Mouse (Mus musculus) embryonic facial prominence, embryonic 10.5 days (tissue): Measurements from ENCODE around the gene Dhx37. TPM values are rescaled to one million over a fixed set of nuclear protein-coding genes. Genes with fewer than 3 reads are reported as not detected.
A peak's percentile ranks its signal among the peaks of the same experiment; 100 is the strongest.
"Not testable (repeated sequence)": the region's sequence is repeated elsewhere in the genome, so short reads cannot be mapped to it uniquely, and the experiment has no call there.

Experiments used
- DNase-seq: peaks from one replicate; pipeline ENCODE4 v3.0.0-alpha.2; 2017; ENCODE audit warnings: low spot score
- H3K27ac ChIP-seq: fragments of 300-500 bp; sonication (generic); replicated peaks from 2 replicates; pipeline ENCODE4 v1.5.1; 2016; ENCODE audit warnings: mild to moderate bottlenecking
- H3K27me3 ChIP-seq: fragments of 300-500 bp; sonication (generic); replicated peaks from 2 replicates; pipeline ENCODE4 v1.6.1; 2016; ENCODE audit warnings: low read depth, mild to moderate bottlenecking; ENCODE audit not compliant: poor library complexity, severe bottlenecking
- H3K36me3 ChIP-seq: fragments of 300-500 bp; sonication (generic); replicated peaks from 2 replicates; pipeline ENCODE4 v1.6.1; 2016; ENCODE audit warnings: mild to moderate bottlenecking, moderate library complexity
- H3K4me1 ChIP-seq: fragments of 300-500 bp; sonication (generic); 2 replicates; pipeline ENCODE4 v1.6.1; 2016
- H3K4me3 ChIP-seq: fragments of 300-500 bp; sonication (generic); 2 replicates; pipeline ENCODE4 v1.5.1; 2016; ENCODE audit warnings: mild to moderate bottlenecking, moderate library complexity
- H3K9me3 ChIP-seq: fragments of 300-500 bp; sonication (generic); 2 replicates; pipeline ENCODE4 v1.6.1; 2016; ENCODE audit warnings: mild to moderate bottlenecking
- WGBS: fragments of 180-500 bp; shearing (Covaris S2); methylation state at CpG from one replicate; pipeline ENCODE4 v1.1.7; 2016; 5-methylcytosine and 5-hydroxymethylcytosine counted together
- polyA plus RNA-seq: library from polyadenylated mRNA; unstranded; fragments of >200 nt; fragmentation: Nextera tagmentation; extraction: Ambion mirVana; gene quantifications from 2 replicates; pipeline ENCODE4 v1.2.1, GENCODE M21; 2016

Dhx37 gene
- polyA plus RNA-seq, 1 experiment from 2014 or later: 24.1 TPM

DNA sequence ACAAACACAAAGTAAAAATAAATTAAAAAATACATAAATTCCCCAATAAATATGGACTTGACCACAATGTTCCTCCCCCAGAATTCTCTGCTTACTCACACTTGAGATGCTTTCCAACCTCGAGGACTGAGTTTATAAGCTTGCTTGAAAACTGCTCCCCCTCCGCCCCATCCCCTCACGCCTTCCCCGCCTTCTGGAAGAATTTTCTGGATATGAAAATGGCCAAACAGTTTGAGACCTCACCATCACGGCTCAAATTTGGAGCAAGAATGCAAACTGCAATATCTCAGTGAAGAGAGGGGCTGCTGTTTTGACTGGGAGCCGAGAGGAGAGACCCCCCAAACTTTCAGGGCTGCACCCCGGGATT lies 29.4 kb downstream of the Dhx37 start:
- H3K4me3 ChIP-seq: peak overlapping the region; percentile 76
- DNase-seq: no peak
- peaks cover 33% of the 10 kb centered on the region for H3K4me1 ChIP-seq
- H3K27me3 ChIP-seq: peaks cover 13% of the 10 kb centered on the region; the same call in 1 of the 2 replicates
- WGBS: 3% methylated on average over 7 of the region's 7 CpGs
- H3K9me3 ChIP-seq: no peaks in the 10 kb centered on the region
- no peaks in the 10 kb centered on the region for H3K36me3 ChIP-seq
- H3K27ac ChIP-seq: peak overlapping the region; percentile 79

DNA sequence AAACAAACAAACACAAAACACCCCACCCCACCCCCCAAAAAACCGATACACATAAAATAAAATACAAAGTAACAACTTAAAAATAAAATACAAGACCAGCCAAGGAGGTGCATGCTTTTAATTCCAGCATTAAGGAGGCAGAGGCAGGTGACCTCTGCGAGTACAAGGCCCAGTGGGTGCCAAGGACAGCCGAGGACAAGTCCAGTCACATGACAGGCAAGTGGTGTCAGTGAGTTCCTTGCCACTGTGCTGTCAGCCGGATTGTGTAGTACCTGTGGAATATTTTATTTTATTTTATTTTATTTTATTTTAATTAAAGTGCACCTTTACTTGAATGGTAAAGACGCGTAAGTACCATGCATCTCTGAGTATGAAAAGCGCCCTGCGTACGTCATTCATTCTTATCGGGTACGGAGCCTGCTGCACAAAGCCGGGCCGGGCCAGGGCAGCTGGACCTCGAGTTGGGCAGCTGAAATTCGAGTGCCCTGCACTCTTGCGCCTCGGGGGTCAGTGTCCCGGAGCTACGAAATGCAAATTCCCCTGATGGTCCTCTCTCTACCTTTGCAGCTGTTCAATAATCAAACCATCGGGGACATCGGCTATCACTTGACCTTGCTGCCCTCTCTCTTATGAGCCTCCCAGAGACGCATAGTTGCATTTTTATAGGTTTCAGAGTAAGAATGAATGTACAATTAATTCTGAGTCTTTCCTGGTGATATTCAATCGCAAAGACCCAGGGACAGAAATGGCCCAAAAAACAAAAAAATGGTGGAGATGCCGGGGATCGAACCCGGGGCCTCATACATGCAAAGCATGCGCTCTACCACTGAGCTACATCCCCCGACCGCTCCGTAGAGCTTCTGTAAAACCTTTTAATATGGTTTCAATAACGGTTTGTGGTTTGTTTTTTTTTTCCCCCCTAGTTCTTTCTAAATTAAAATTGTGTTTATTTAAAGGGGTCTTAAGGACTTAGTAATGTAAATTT lies 30.1 kb downstream of the Dhx37 start:
- H3K9me3 ChIP-seq: no peaks in the 10 kb centered on the region

DNA sequence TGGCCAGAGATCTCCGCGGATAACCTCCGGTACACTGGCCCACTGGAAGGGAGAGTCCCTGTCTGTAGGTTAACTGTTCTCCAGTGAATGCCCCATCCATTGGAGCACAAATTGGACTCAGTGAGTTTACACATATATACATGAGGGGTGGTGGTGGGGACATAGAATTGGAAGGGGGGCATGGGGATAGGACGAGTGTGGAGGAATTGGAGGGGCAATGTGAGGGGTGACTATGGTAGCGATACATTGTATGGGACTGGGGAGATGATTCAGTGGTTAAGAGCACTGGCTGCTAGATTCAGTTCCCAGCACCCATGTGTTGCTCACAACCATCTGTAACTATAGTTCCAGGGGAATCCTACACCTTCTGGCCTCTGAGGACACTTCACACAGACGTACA lies 30.9 kb downstream of the Dhx37 start:
- H3K9me3 ChIP-seq: no peaks in the 10 kb centered on the region
- H3K27me3 ChIP-seq: peaks cover 21% of the 10 kb centered on the region
- H3K4me1 ChIP-seq: peaks cover 26% of the 10 kb centered on the region
- no peaks in the 10 kb centered on the region for H3K36me3 ChIP-seq
- no peak for DNase-seq
- H3K4me3 ChIP-seq: peak overlapping the region; percentile 26
- no peak overlapping the region for H3K27ac ChIP-seq
- 56% methylated on average over 6 of the region's 6 CpGs for whole genome bisulfite sequencing

More for the DNA sequence above, 30.1 kb downstream of the Dhx37 start:
- Histone ChIP-seq H3K27me3 (peaks cover 13% of the 10 kb centered on the region), H3K27ac (peak overlapping the region; percentile 41), H3K4me3 (peak overlapping the region; percentile 76), H3K36me3 (no peaks in the 10 kb centered on the region), H3K4me1 (peaks cover 31% of the 10 kb centered on the region)
- WGBS: 11% methylated on average over 31 of the region's 31 CpGs
- peak; percentile 82 for DNase-seq

DNA sequence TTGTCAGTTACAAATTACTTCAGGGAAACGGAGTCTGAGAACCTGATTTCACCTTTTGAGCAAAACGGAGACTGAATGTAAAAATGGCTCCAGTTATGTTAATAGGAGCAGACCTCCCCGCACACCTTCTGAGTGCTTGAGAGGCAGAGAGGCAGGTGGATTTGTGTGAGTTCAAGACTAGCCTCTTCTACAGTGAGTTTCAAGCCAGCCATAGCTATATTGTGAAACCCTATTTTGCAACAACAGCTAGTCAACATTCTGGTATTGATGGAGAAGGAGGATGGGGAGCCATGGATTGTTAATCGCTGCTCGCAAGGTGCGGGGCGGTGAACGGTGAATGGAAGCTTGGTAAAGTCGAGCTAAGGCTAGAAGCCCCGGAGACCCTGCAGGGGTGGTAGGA lies 31.4 kb downstream of the Dhx37 start:
- H3K36me3 ChIP-seq: no peaks in the 10 kb centered on the region
- H3K9me3 ChIP-seq: no peaks in the 10 kb centered on the region
- peak overlapping the region; percentile 26 for H3K4me3 ChIP-seq
- 49% methylated on average over 10 of the region's 10 CpGs for WGBS
- H3K27ac ChIP-seq: no peak overlapping the region
- H3K27me3 ChIP-seq: peaks cover 22% of the 10 kb centered on the region
- DNase-seq: no peak
- H3K4me1 ChIP-seq: peaks cover 23% of the 10 kb centered on the region

DNA sequence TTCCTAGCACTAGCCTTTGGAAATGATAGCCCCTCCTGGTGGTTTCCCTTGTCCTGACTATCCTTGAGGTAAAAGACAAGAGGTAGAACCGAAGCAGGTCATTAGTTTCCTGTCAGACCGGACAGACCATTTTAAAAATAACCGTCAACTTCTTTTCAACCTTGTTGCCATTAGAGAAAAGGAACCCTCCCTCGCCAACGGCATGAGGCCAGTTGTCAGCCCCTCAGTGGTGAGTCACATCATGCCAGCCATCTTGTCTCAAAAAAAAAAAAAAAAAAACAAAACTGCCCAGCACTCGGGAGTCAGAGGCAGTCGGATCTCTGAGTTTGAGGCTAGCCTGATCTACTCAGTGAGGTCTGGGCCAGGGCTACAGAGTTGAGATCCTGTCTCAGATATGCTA lies 33.0 kb downstream of the Dhx37 start:
- no peaks in the 10 kb centered on the region for H3K36me3 ChIP-seq
- H3K4me3 ChIP-seq: no peak overlapping the region
- H3K27ac ChIP-seq: no peak overlapping the region
- H3K9me3 ChIP-seq: no peaks in the 10 kb centered on the region
- peaks cover 12% of the 10 kb centered on the region for H3K4me1 ChIP-seq
- peaks cover 22% of the 10 kb centered on the region for H3K27me3 ChIP-seq
- no peak for DNase-seq
- WGBS: 58% methylated on average over 7 of the region's 7 CpGs

DNA sequence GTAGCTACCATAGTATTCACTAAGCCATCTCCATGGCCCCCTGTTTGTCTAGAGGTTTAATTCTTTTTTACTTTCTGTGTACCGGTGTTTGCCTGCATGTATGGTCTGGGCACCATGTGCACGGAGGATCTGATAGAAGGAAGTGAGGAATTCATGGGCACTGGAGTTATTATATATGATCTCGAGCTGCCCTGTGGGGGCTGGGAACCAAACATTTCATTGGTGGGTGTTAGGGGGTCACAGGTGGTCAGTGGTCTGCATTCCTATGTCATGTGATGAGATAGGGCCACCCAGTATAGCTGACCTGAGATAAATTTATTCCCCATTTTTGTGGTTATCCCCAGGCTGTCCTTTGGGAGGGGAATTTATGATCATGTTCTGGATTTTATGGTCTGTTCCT lies 38.9 kb downstream of the Dhx37 start:
- H3K9me3 ChIP-seq: no peaks in the 10 kb centered on the region
- no peaks in the 10 kb centered on the region for H3K36me3 ChIP-seq
- peaks cover 9% of the 10 kb centered on the region; the same call in 1 of the 2 replicates for H3K27me3 ChIP-seq
- peaks cover 31% of the 10 kb centered on the region for H3K4me1 ChIP-seq
- peak; percentile 35 for DNase-seq
- peak overlapping the region; percentile 52 for H3K4me3 ChIP-seq
- WGBS: 63% methylated on average over 3 of the region's 3 CpGs
- H3K27ac ChIP-seq: peak overlapping the region; percentile 98

DNA sequence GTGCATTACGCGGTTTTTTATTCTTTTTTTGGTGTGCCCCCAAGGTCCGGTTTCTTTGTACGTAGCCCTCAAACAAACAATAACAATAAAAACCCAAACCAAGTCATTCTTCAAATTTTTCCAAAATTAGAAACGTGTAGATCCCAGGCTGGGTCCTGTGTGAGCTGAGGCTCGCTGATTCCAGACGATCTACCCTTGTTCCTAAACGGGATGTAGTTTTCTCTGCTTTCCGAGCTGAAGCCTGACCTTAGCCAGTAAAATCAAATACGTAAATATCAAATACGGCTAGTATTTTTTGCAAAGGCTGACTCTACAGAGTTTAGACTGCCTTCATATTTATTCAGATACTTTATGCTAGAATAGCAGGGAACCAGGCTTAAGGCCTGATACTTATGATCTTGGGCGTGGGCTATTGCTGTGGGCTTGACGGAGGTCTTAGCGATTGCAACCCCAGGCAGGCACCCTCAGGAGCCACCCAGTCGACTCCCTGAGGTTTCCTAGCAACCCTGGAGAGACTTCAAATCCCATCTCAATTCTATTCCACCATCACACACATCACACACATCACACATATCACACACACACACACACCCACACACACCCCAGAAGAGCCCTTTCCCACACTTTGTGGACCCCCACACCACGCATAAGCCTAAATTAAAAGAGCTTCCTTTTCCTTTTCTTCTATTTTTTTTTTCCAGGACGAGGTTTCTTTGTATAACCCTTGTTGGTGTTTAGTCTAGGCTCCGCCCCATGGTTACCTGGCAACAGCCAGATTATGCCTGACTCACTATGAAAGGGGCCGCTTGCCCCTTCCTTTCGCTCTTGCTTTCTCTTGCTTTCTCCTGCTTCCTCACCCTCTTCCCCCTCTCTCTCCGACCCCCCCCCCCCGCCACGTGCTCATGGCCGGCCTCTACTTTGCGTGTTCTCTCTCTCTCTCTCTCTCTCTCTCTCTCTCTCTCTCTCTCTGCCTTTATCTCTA lies 40.0 kb downstream of the Dhx37 start:
- WGBS: 14% methylated on average over 25 of the region's 25 CpGs
- H3K9me3 ChIP-seq: no peaks in the 10 kb centered on the region

DNA sequence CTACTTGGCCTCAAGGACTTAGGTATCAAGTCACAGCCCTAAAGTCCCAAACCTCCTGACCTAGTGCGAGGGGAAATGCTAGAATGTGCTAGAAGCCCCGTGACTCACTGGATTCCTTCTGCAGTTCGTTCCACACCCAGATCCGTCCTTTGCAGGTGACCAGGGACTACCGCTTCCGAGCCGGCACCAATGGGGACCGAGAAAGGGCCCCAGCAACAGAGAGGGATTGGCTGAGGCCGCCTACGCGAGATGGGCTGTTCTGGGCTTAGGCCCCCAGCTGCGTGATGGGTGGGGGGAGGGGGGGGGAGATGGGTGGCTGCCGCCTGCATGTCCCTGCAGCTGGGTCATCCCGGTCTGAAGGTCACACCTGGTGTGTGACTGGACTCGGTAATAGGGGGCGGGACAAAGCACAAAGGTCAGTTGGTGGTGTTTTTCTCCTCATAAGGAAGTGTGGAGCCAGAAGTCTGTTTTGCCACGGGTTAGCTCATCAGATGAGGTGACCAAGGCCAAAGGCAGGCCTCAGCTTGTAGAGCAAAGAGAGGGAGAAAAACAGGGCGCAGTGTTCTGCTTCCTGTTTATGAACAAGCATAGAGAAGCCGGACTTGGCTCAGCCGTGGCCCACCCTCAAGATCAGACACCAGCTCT lies 40.8 kb downstream of the Dhx37 start:
- Histone ChIP-seq H3K36me3 (peaks cover 7% of the 10 kb centered on the region), H3K4me1 (peaks cover 39% of the 10 kb centered on the region), H3K9me3 (no peaks in the 10 kb centered on the region), H3K27me3 (0 out of 2 replicates have a peak, but pooled peaks cover 2% of the 10 kb centered on the region), H3K4me3 (peak overlapping the region; percentile 52), H3K27ac (peak overlapping the region; percentile 98)
- WGBS: under 1% methylated on average over 20 of the region's 20 CpGs
- DNase-seq: peak; percentile 96

More for the DNA sequence above, 40.0 kb downstream of the Dhx37 start:
- H3K4me1 ChIP-seq: peaks cover 33% of the 10 kb centered on the region
- H3K4me3 ChIP-seq: peak overlapping the region; percentile 52
- DNase-seq: peak; percentile 92
- H3K27ac ChIP-seq: peak overlapping the region; percentile 98
- H3K36me3 ChIP-seq: no peaks in the 10 kb centered on the region
- H3K27me3 ChIP-seq: peaks cover 9% of the 10 kb centered on the region; the same call in 1 of the 2 replicates

DNA sequence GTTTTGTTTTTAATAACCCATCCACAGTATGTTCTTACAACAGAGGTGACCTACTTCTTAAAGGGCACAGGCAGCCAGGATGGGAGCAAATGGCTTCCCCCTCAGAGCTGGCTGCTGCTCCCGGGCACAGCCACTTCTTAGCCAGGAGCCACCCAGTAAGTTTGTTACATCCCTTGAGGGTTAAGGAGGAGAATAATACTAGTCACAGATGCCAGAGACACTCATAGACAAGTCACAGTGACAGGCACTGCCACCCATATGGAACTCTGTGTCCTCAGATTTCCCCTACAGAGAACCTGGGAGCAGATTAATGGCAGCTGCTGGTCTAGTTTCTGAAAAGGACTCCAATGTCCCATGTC lies 41.3 kb downstream of the Dhx37 start:
- peak overlapping the region; percentile 52 for H3K4me3 ChIP-seq
- H3K27me3 ChIP-seq: no peaks in the 10 kb centered on the region
- H3K4me1 ChIP-seq: peaks cover 40% of the 10 kb centered on the region
- no peaks in the 10 kb centered on the region for H3K9me3 ChIP-seq
- H3K27ac ChIP-seq: peak overlapping the region; percentile 98
- no peak for DNase-seq
- 40% methylated on average over 1 of the region's 1 CpGs for WGBS
- H3K36me3 ChIP-seq: peaks cover 9% of the 10 kb centered on the region

DNA sequence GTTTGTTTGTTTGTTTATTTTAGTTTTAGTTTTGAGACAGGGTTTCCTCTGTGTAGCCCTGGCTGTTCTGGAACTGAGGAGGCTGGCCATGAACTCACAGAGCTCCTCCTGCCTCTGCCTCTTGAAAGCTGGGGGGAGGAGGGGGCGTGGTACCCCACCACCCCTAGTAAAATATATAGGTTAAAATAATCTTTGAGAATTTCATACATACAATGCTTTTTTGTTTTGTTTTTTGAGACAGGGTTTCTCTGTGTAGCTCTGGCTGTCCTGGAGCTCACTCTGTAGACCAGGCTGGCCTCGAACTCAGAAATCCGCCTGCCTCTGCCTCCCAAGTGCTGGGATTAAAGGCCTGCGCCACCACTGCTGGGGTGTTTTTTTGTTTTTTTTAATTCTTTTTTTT lies 41.7 kb downstream of the Dhx37 start:
- 92% methylated on average over 4 of the region's 4 CpGs for WGBS
- not testable (repeated sequence) for H3K27me3 ChIP-seq

DNA sequence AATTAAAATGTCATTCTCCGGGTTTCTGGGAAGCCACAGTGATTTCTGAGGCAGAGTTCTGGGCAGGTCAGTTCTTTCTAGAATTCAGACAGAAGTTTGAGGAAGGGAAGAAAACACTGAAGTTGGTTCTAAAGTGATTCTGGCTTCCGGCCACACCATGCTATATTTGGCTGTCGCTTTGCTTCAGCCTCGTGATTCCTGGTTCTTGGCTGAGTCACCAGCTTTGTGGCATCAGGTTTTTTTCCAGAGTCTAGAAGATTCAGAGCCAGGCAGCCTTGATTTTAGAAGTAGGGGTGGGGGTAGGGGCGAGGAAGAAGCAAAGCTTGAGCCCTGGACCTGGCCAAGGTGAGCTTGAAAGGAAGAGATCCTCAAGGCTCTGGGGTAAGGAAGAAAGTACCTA lies 42.3 kb downstream of the Dhx37 start:
- 89% methylated on average over 5 of the region's 5 CpGs for WGBS
- peaks cover 13% of the 10 kb centered on the region for H3K36me3 ChIP-seq
- peaks cover 40% of the 10 kb centered on the region for H3K4me1 ChIP-seq
- peak overlapping the region; percentile 40 for H3K27ac ChIP-seq
- DNase-seq: no peak
- no peak overlapping the region for H3K4me3 ChIP-seq
- no peaks in the 10 kb centered on the region for H3K9me3 ChIP-seq
- no peaks in the 10 kb centered on the region for H3K27me3 ChIP-seq

More for the DNA sequence above, 41.7 kb downstream of the Dhx37 start:
- peaks cover 40% of the 10 kb centered on the region for H3K4me1 ChIP-seq
- H3K27ac ChIP-seq: peak overlapping the region; percentile 98
- peaks cover 11% of the 10 kb centered on the region for H3K36me3 ChIP-seq
- not testable (repeated sequence) for H3K9me3 ChIP-seq, H3K4me3 ChIP-seq, DNase-seq
